Mouse (Mus musculus) intestine, embryonic 16.5 days (tissue): ENCODE data around the gene Mbd5. TPM values are rescaled to one million over a fixed set of nuclear protein-coding genes. Genes with fewer than 3 reads are reported as not detected.

ENCODE experiments used
- ATAC-seq: fragments of 200-750 bp; cut with Nextera tagmentation; 2 replicates; pipeline ENCODE4 v1.8.0; 2017; ENCODE audit warnings: moderate TSS enrichment, moderate library complexity
- H3K27ac ChIP-seq: fragments of 300-500 bp; sonication (generic); 2 replicates; pipeline ENCODE4 v1.5.1; 2014; ENCODE audit warnings: mild to moderate bottlenecking, low read length
- H3K27me3 ChIP-seq: fragments of 300-500 bp; sonication (generic); replicated peaks from 2 replicates; pipeline ENCODE4 v1.6.1; 2014; ENCODE audit warnings: low read length, control low read depth, mixed read lengths; ENCODE audit not compliant: control insufficient read depth, insufficient read depth
- H3K36me3 ChIP-seq: fragments of 300-500 bp; sonication (generic); 2 replicates; pipeline ENCODE4 v1.6.1; 2014; ENCODE audit warnings: low read length, control low read depth; ENCODE audit not compliant: control insufficient read depth, insufficient read depth
- H3K4me1 ChIP-seq: fragments of 300-500 bp; sonication (generic); 2 replicates; pipeline ENCODE4 v1.6.1; 2014; ENCODE audit warnings: low read length, control low read depth, mixed read lengths; ENCODE audit not compliant: control insufficient read depth, insufficient read depth
- H3K4me2 ChIP-seq: fragments of 300-500 bp; sonication (generic); 2 replicates; pipeline ENCODE4 v1.6.1; 2014; ENCODE audit warnings: low read depth, low read length, control low read depth
- H3K4me3 ChIP-seq: fragments of 300-500 bp; sonication (generic); 2 replicates; pipeline ENCODE4 v1.5.1; 2014; ENCODE audit warnings: mild to moderate bottlenecking, low read length
- H3K9ac ChIP-seq: fragments of 300-500 bp; sonication (generic); 2 replicates; pipeline ENCODE4 v1.6.1; 2014; ENCODE audit warnings: low read depth, low read length
- H3K9me3 ChIP-seq: fragments of 300-500 bp; sonication (generic); 2 replicates; pipeline ENCODE4 v1.6.1; 2016; ENCODE audit warnings: low read length, control low read depth; ENCODE audit not compliant: control insufficient read depth
- WGBS: fragments of 180-500 bp; shearing (Covaris S2); extraction: QIAGEN DNeasy Blood & Tissue Kit; methylation state at CpG from one replicate; pipeline ENCODE4 v1.1.7; 2014; 5-methylcytosine and 5-hydroxymethylcytosine counted together
- polyA plus RNA-seq: library from polyadenylated mRNA; unstranded; fragments of >200 nt; fragmentation: Nextera tagmentation; extraction: Ambion mirVana; gene quantifications from 2 replicates; pipeline ENCODE4 v1.2.1, GENCODE M21; 2015

The Mbd5 gene
- polyA plus RNA-seq: 17.3 and 18.1 TPM in 2 replicates

DNA sequence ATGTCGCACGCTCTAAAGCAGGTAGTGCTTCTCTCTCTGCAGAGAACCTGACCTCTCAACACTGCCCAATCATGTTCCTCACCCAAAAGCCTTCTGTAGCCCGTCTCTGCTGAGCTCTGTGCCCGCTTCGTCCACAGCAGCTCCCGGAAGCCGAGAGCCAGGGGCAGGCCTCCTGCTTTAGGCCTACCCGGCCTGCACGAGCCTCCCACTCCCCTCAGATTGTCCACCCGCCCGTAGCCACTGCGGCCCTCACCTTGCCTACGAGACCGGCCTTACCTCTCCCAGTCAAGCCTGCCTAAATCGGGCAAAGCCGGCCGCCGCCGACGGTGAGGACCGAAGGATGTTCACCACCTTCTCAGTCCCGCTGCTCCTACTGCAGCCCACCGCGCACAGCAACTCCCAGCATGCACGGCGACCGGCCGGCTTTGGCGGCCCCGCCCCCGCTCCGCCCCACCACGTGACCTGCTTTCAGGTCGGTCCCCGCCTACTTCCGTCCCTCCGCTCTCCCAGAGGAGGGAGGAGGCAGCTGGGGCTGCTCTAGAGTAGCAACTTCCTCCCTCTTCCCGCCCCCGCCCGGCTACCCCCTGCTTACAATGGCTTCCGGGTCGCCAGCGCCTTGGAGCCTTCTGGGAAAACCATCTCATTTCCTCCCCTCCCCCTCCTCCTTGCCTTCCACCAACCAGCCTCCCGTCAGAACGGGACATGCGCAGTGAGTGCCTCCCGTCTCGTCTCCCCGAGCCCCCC, at the start of gene Mbd5:
Gene Mbd5, plus strand, starts transcription at position 668 of the 744 bp plus-strand sequence.
- H3K4me1 ChIP-seq: peaks cover 4% of the 10 kb centered on the region
- peak within 1 kb of the TSS; percentile 97 for H3K4me3 ChIP-seq
- peak within 1 kb of the TSS; percentile 95 for H3K27ac ChIP-seq
- H3K27me3 ChIP-seq: no peaks in the 10 kb centered on the region
- H3K9me3 ChIP-seq: no peaks in the 10 kb centered on the region
- ATAC-seq: peak; percentile 100
- peak within 1 kb of the TSS; percentile 92 for H3K9ac ChIP-seq
- H3K4me2 ChIP-seq: peak within 1 kb of the TSS; percentile 68
- WGBS: under 1% methylated on average over 43 of the region's 49 CpGs
- H3K36me3 ChIP-seq: no peaks in the 10 kb centered on the region

DNA sequence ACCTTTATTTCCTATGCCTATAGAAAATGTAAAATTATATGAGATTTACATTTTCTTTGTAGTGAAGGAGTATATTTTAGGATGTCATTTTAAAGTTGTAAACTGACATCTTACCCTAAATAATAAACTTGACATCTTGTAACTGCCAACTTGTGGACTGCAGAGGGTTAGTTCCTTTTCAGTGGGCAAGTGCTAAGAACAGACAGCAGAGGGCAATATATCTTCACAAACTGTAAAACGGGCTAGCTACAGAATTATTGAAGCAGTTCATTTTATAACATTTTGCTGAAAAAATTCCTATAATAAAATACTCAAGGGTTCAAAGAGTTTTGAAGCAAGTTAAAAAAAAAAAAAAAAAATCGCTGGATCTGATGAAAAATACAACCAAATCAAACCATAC, 40.4 kb upstream of the Mbd5 start:
- Histone ChIP-seq H3K4me2 (no peak overlapping the region), H3K4me3 (no peak overlapping the region), H3K36me3 (no peaks in the 10 kb centered on the region), H3K27me3 (no peaks in the 10 kb centered on the region), H3K27ac (no peak overlapping the region), H3K9me3 (no peaks in the 10 kb centered on the region), H3K4me1 (no peaks in the 10 kb centered on the region), H3K9ac (no peak overlapping the region)
- no peak for ATAC-seq
- 47% methylated on average over 2 of the region's 2 CpGs for WGBS

- Histone ChIP-seq H3K4me2 (no peak overlapping the region), H3K36me3 (no peaks in the 10 kb centered on the region), H3K4me1 (no peaks in the 10 kb centered on the region), H3K9me3 (no peaks in the 10 kb centered on the region), H3K9ac (no peak overlapping the region), H3K27me3 (no peaks in the 10 kb centered on the region), H3K4me3 (no peak overlapping the region), H3K27ac (no peak overlapping the region)
- no peak for ATAC-seq
- 88% methylated on average over 1 of the region's 1 CpGs for WGBS
These were observed 35.1 kb upstream of the Mbd5 start for GRCm38 (mm10) chr2:48914185-48914584.

DNA sequence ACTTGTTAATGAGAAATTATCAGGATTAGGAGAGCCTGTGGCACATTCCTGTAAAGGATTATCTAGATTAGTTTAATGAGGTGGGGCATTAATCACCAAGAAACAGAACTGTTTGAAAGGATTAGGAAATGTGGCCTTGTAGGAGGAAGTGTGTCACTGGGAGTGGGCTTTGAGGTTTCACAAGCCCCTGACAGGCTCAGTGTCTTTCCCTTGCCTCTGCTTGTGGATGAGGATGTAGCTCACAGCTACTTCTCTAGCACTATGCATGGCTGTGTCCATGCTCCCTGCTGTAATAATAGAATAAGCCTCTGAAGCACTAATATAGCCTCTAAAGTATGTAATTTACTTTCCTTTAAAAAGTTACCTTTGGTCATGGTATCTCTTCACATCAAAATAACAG, 33.5 kb upstream of the Mbd5 start:
- no peak overlapping the region for H3K4me3 ChIP-seq
- no peaks in the 10 kb centered on the region for H3K9me3 ChIP-seq
- H3K4me1 ChIP-seq: no peaks in the 10 kb centered on the region
- no peaks in the 10 kb centered on the region for H3K27me3 ChIP-seq
- H3K9ac ChIP-seq: no peak overlapping the region
- H3K36me3 ChIP-seq: no peaks in the 10 kb centered on the region
- no peak overlapping the region for H3K27ac ChIP-seq
- H3K4me2 ChIP-seq: no peak overlapping the region
- ATAC-seq: no peak

DNA sequence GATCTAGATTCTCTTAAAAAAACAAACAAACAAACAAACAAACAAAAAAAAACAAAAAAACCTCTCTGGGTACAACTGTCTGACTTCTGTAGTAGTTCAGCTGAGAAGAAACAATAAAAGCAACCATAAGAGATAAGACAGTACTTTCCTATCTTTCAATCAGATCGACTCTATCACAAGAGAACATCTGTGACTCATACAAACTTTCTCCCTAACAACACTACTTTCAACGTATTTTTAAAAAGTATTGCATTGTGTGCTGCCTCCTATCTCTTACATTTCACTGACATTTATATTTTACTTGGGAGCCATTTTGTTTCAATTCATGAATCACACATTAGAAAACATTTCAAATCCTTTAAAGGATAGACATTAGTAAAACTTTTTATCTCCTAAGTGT, 14.2 kb upstream of the Mbd5 start:
- WGBS: 88% methylated on average over 2 of the region's 2 CpGs
- Histone ChIP-seq H3K27ac (no peak overlapping the region), H3K36me3 (0 out of 2 replicates have a peak, but pooled peaks cover 2% of the 10 kb centered on the region), H3K9ac (no peak overlapping the region), H3K4me3 (no peak overlapping the region), H3K9me3 (no peaks in the 10 kb centered on the region), H3K27me3 (no peaks in the 10 kb centered on the region), H3K4me1 (no peaks in the 10 kb centered on the region), H3K4me2 (no peak overlapping the region)
- ATAC-seq: no peak

GRCm38 (mm10) chr2:48947761-48948160, 1.5 kb upstream of the Mbd5 start:
- Histone ChIP-seq H3K4me1 (peaks cover 4% of the 10 kb centered on the region), H3K27me3 (no peaks in the 10 kb centered on the region), H3K36me3 (no peaks in the 10 kb centered on the region), H3K9ac (no peak overlapping the region), H3K4me2 (peak overlapping the region; percentile 51), H3K4me3 (peak overlapping the region; percentile 26), H3K27ac (no peak overlapping the region), H3K9me3 (no peaks in the 10 kb centered on the region)
- no peak for ATAC-seq
- WGBS: 57% methylated on average over 3 of the region's 3 CpGs

DNA sequence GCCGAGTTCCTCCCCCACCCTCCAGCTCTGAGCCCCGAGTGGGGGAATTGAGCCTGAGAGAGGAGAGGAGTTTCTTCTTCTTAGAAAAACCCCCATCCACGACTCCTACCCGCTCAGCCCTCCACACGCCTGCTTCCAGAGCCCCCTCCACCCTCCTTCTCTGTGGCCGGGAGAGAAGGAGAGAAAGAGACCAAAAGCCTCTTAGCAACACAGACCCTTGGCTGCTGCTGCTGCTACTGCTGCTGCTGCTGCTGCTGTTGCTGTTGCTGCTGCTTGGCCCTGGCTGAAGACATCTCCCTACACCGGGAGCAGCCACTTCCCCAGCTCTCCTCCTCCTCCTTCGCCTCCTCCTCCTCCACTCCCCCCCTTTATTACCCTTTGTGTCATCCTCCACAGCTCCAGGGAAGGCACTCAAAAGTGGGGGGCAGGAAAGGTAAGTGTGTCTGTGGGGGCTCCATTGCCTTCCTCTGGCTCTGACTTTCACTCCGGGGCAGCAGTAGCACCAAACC, 489 bp downstream of the Mbd5 start:
- under 1% methylated on average over 8 of the region's 9 CpGs for WGBS
- H3K9ac ChIP-seq: peak overlapping the region; percentile 92
- ATAC-seq: peak; percentile 62
- peaks cover 4% of the 10 kb centered on the region for H3K4me1 ChIP-seq
- H3K4me3 ChIP-seq: peak overlapping the region; percentile 97
- H3K36me3 ChIP-seq: no peaks in the 10 kb centered on the region
- no peaks in the 10 kb centered on the region for H3K9me3 ChIP-seq
- peak overlapping the region; percentile 95 for H3K27ac ChIP-seq
- H3K27me3 ChIP-seq: no peaks in the 10 kb centered on the region
- H3K4me2 ChIP-seq: peak overlapping the region; percentile 65

GRCm38 (mm10) chr2:48950252-48950315, 776 bp downstream of the Mbd5 start, which contains the start of gene Orc4:
TSS of gene Orc4 (minus strand) at chr2:48950277.
- Histone ChIP-seq H3K27me3 (no peaks in the 10 kb centered on the region), H3K4me3 (peak within 1 kb of the TSS; percentile 97), H3K9ac (peak within 1 kb of the TSS; percentile 92), H3K27ac (peak within 1 kb of the TSS; percentile 95), H3K4me1 (peaks cover 4% of the 10 kb centered on the region), H3K9me3 (no peaks in the 10 kb centered on the region), H3K4me2 (peak within 1 kb of the TSS; percentile 65), H3K36me3 (no peaks in the 10 kb centered on the region)
- WGBS: 0% methylated on average over 2 of the region's 2 CpGs
- no peak for ATAC-seq

GRCm38 (mm10) chr2:48950316-48950880, 1.1 kb downstream of the Mbd5 start:
- Histone ChIP-seq H3K36me3 (no peaks in the 10 kb centered on the region), H3K4me2 (peak overlapping the region; percentile 65), H3K27ac (peak overlapping the region; percentile 95), H3K9me3 (no peaks in the 10 kb centered on the region), H3K9ac (peak overlapping the region; percentile 92), H3K4me3 (peak overlapping the region; percentile 97), H3K4me1 (peaks cover 4% of the 10 kb centered on the region), H3K27me3 (no peaks in the 10 kb centered on the region)
- WGBS: 7% methylated on average over 5 of the region's 6 CpGs
- ATAC-seq: no peak

DNA sequence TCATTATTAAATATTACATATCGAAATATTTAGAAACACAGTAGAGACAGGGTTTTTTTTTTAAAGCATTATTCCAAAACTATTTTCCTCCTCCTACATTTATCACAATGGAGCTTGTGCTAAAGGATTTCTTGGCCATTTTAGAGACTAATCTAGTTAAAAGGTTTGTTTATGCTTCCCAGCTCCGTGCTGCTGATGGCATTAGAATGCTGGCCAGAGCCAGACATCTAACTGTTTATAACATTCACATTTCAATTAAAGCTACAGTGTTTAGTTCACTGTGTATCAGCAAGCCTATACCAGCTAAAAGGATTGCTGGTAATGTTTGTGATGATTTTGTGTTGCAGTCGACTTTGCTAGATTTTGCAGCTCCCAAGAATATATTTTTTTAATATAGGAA, 7.3 kb downstream of the Mbd5 start:
- Histone ChIP-seq H3K36me3 (no peaks in the 10 kb centered on the region), H3K9ac (no peak overlapping the region), H3K4me1 (no peaks in the 10 kb centered on the region), H3K27ac (no peak overlapping the region), H3K4me3 (no peak overlapping the region), H3K27me3 (no peaks in the 10 kb centered on the region), H3K9me3 (no peaks in the 10 kb centered on the region), H3K4me2 (no peak overlapping the region)
- ATAC-seq: no peak
- WGBS: 51% methylated on average over 3 of the region's 3 CpGs
